Mouse (Mus musculus) monocyte, adult 2 months (primary cell): ENCODE data around the gene Cxxc4.

Experiments used
- DNase-seq, 2 experiments: peaks; one replicate each; pipeline ENCODE4 v3.0.0; 2022; ENCODE audit warnings: low spot score in 2 of 2, low read depth in 1 of 2

The Cxxc4 gene

GRCm38 (mm10) chr3:134243168-134243849 is 7.0 kb downstream of the Cxxc4 start:
- DNase-seq: no peak

GRCm38 (mm10) chr3:134243850-134244247 is 7.6 kb downstream of the Cxxc4 start:
- DNase-seq: no peak

- no peak for DNase-seq
These were observed 17.9 kb downstream of the Cxxc4 start for GRCm38 (mm10) chr3:134254221-134254620.

GRCm38 (mm10) chr3:134258715-134259114 is 22.4 kb downstream of the Cxxc4 start:
- DNase-seq: no peak

GRCm38 (mm10) chr3:134259300-134259699 is 23.0 kb downstream of the Cxxc4 start:
- no peak for DNase-seq

GRCm38 (mm10) chr3:134279655-134280054 is 43.4 kb downstream of the Cxxc4 start:
- DNase-seq: no peak

- no peak for DNase-seq
These were observed 45.5 kb downstream of the Cxxc4 start for GRCm38 (mm10) chr3:134281527-134282370.

GRCm38 (mm10) chr3:134295217-134295616 is 58.9 kb downstream of the Cxxc4 start:
- DNase-seq: no peak

GRCm38 (mm10) chr3:134302681-134303491 is 66.6 kb downstream of the Cxxc4 start:
- DNase-seq: no peak

GRCm38 (mm10) chr3:134303492-134303808 is 67.2 kb downstream of the Cxxc4 start:
- no peak for DNase-seq

- DNase-seq: no peak
These were observed 70.2 kb downstream of the Cxxc4 start for GRCm38 (mm10) chr3:134306507-134306906.

GRCm38 (mm10) chr3:134307801-134308200 is 71.5 kb downstream of the Cxxc4 start:
- no peak for DNase-seq
